Mouse (Mus musculus) adrenal gland, postnatal 25 days (tissue): Measurements from ENCODE around the gene Vmn1r59. TPM values are rescaled to one million over a fixed set of nuclear protein-coding genes. Genes with fewer than 3 reads are reported as not detected.
"Not testable (repeated sequence)": the region's sequence is repeated elsewhere in the genome, so short reads cannot be mapped to it uniquely, and the experiment has no call there.

ENCODE experiments used
- DNase-seq: peaks from one replicate; pipeline ENCODE4 v3.0.0; 2021; ENCODE audit warnings: mixed read lengths
- long read RNA-seq: library from polyadenylated mRNA; stranded (forward); transcript quantifications from one replicate; pipeline ENCODE4 v2.0.0, GENCODE M21; 2021
- total RNA-seq: library from RNA; stranded (reverse); gene quantifications from 2 replicates; pipeline ENCODE4 v1.2.3, GENCODE M21; 2021

Gene Vmn1r59
- not detected in 2 replicates for total RNA-seq
- long read RNA-seq: 0 reads

DNA sequence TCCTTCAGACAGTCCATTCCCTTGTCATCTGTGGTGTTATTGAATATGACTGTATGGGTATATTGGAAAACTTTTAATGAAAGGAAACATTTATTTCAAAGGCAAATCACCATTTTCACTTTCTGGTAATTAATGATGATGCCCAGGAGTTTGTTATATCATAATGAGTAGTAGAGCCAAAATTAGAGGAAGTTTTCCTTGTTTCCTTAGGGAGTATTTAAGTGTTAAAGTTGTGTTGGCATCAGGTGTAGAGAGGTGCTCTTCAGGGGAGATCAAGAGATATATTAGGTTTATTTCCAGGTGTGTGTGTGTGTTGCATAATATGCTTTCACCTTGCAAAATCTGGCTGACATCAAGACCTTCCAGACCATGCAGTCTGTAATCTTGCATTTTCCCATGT, at the start of gene Vmn1r59:
Gene Vmn1r59, minus strand, starts transcription at position 101 of the 400 bp plus-strand sequence.
- no peak for DNase-seq

DNA sequence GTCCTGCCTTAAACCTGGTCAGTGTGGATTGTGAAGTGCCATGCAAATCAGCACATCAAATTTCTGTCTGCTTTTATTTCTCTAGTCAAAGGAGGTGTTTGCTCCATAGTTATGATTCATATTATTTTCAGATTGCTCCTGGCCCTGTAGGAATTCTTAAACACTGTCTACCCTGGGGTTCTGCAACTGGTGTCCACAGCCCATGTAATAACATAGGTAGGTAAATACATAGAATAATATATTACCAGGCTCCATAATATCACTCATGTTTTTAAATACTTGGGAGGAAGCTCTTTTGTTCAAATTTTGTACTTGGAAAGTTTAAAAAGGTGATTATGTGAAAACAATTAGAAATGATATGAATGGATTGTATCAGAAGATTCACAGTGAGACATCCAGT, 37.3 kb upstream of the Vmn1r59 start, which contains the start of gene Vmn2r28:
Gene Vmn2r28, minus strand, starts transcription at position 101 of the 400 bp plus-strand sequence.
- not testable (repeated sequence) for DNase-seq

DNA sequence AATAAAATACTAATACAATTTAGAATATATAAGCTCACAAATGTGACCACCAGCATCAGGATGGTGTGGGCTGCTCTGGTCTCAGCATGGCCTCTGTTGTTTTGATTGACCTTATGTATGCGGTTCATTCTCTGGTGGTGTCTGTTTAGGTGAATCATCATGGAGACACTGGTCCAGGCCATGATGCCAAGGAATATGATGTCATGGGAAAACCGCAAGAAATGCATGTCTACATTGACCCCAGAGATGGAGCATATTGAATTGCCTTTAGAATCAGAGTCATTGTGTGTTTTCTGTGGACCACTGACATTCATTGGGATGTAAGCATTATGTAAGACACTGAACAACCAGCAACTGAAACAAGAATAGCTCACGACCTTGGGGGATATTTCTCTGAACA, 2.6 kb downstream of the Vmn1r59 start:
- DNase-seq: not testable (repeated sequence)

DNA sequence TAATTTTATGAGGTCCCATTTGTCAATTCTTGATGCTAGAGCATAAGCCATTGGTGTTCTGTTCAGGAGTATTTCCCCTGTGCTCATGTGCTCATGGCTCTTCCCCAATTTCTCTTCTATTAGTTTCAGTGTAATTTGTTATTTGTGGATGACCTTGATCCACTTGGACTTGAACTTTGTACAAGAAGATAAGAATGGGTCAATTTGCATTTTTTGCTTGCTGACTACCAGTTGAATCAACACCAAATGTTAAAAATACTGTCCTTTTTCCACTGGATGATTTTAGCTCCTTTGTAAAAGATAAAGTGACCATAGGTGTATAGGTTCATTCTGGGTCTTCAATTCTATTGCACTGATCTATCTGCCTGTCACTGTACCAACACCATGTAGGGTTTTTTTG, 7.9 kb downstream of the Vmn1r59 start:
- no peak for DNase-seq

DNA sequence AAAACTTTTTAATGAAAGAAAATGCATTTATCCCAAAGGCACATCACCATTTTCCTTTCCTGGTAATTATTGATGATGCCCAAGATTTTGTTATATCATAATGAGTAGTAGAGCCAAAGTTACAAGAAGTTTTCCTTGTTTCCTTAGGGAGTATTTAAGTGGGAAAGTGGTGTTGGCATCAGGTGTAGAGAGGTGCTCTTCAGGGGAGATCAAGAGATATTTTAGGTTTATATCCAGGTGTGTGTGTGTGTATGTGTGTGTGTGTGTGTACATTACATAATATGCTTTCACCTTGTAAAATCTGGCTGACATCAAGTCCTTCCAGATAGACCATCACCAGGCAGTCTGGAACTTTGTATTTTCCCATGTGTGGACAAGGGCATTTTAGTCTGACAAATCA, 43.3 kb downstream of the Vmn1r59 start, which contains the start of gene Vmn1r58:
Gene Vmn1r58, minus strand, starts transcription at position 101 of the 400 bp plus-strand sequence.
- DNase-seq: not testable (repeated sequence)

DNA sequence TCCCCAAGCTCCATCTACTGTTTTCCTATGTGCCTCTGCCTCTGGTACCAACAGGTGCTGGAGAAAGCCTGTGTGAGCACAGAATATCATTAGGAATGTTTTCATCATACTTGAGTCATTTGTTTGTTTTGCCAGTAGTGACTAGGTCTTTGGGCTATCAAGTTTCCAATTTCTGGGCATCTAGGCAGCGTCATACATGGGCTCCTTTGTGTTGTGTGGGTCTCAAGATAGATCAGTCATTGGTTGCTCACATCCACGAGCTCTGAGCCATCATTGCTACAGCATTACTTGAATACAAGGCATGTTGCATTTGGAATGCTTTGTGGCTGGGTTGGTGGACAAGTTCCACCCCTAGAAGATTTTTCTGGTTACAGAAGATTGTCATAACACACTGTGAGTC, 50.4 kb downstream of the Vmn1r59 start:
- DNase-seq: no peak

Other genes starting within 250 kb of the Vmn1r59 start
- gene Vmn1r57, start 238.3 kb downstream of the Vmn1r59 start, total RNA-seq: not detected in 2 replicates
- gene Gm5065, start 106.2 kb downstream of the Vmn1r59 start, total RNA-seq: not detected in 2 replicates
- not detected in 2 replicates for gene Nlrp2, start 105.7 kb downstream of the Vmn1r59 start, total RNA-seq
- gene Vmn1r58, start 43.4 kb downstream of the Vmn1r59 start, total RNA-seq: not detected in 2 replicates
- gene Vmn2r28, start 37.2 kb upstream of the Vmn1r59 start, total RNA-seq: not detected in 2 replicates
- gene Vmn1r60, start 90.5 kb upstream of the Vmn1r59 start, total RNA-seq: not detected in 2 replicates
- not detected in 2 replicates for gene Vmn1r61, start 156.5 kb upstream of the Vmn1r59 start, total RNA-seq
- gene Vmn1r62, start 216.9 kb upstream of the Vmn1r59 start, total RNA-seq: not detected in 2 replicates